Mouse (Mus musculus): ENCODE measurements at regions not wholly inside any gene's neighbourhood (a gene's known extent, or its start where the extent isn't known, plus 50 kb on each side); places are given as distances from the start of the nearest gene placed in this dataset.

GRCm38 (mm10) chr2:158956888-158957287, 162.3 kb downstream of the Dhx35 start:
- TF ChIP-seq CTCF (IDR thresholded peaks at IDR 0.05; ENCODE audit: extremely low read depth, insufficient read depth, insufficient read length, insufficient replicate concordance) (no peak), POLR2A (IDR thresholded peaks at IDR 0.05; ENCODE audit: low read depth, low read length) (no peak)
